Mouse (Mus musculus): ENCODE measurements at regions not wholly inside any gene's neighbourhood (a gene's known extent, or its start where the extent isn't known, plus 50 kb on each side); places are given as distances from the start of the nearest gene placed in this dataset.

- peak; percentile 21 for DNase-seq
These were observed 112.0 kb upstream of the Zmiz1 start for GRCm38 (mm10) chr14:25346813-25347610.

- DNase-seq = no peak
These were observed 108.6 kb upstream of the Zmiz1 start for GRCm38 (mm10) chr14:25350282-25350964.

GRCm38 (mm10) chr14:25353804-25354203 is 105.2 kb upstream of the Zmiz1 start:
- DNase-seq = peak; percentile 40

GRCm38 (mm10) chr14:25354288-25354850 is 104.6 kb upstream of the Zmiz1 start:
- DNase-seq = no peak

- DNase-seq = no peak
These were observed 101.2 kb upstream of the Zmiz1 start for GRCm38 (mm10) chr14:25357805-25358204.

GRCm38 (mm10) chr14:25359824-25360294 is 99.1 kb upstream of the Zmiz1 start:
- no peak for DNase-seq

- DNase-seq = no peak
These were observed 98.3 kb upstream of the Zmiz1 start for GRCm38 (mm10) chr14:25360726-25361125.

- no peak for DNase-seq
These were observed 97.9 kb upstream of the Zmiz1 start for GRCm38 (mm10) chr14:25361129-25361528.

- DNase-seq = no peak
These were observed 96.2 kb upstream of the Zmiz1 start for GRCm38 (mm10) chr14:25362771-25363170.

GRCm38 (mm10) chr14:25365226-25365800 is 93.7 kb upstream of the Zmiz1 start:
- DNase-seq = no peak

GRCm38 (mm10) chr14:25366009-25366408 is 93.0 kb upstream of the Zmiz1 start:
- no peak for DNase-seq

GRCm38 (mm10) chr14:25370306-25371020 is 88.5 kb upstream of the Zmiz1 start:
- no peak for DNase-seq

- DNase-seq = no peak
These were observed 88.0 kb upstream of the Zmiz1 start for GRCm38 (mm10) chr14:25371021-25371400.

- DNase-seq = peak; percentile 58
These were observed 87.3 kb upstream of the Zmiz1 start for GRCm38 (mm10) chr14:25371661-25372060.

GRCm38 (mm10) chr14:25372581-25372980 is 86.4 kb upstream of the Zmiz1 start:
- no peak for DNase-seq

GRCm38 (mm10) chr14:25373167-25373566 is 85.8 kb upstream of the Zmiz1 start:
- no peak for DNase-seq

GRCm38 (mm10) chr14:25375001-25375400 is 84.0 kb upstream of the Zmiz1 start:
- DNase-seq = peak; percentile 32

- no peak for DNase-seq
These were observed 81.9 kb upstream of the Zmiz1 start for GRCm38 (mm10) chr14:25377091-25377490.

- no peak for DNase-seq
These were observed 81.5 kb upstream of the Zmiz1 start for GRCm38 (mm10) chr14:25377554-25377899.

GRCm38 (mm10) chr14:25377900-25378716 is 80.9 kb upstream of the Zmiz1 start:
- peak; percentile 83 for DNase-seq

GRCm38 (mm10) chr14:25378717-25379224 is 80.2 kb upstream of the Zmiz1 start:
- DNase-seq = no peak
